Mouse (Mus musculus) neural tube, embryonic 12.5 days (tissue): ENCODE measurements at regions not wholly inside any gene's neighbourhood (a gene's known extent, or its start where the extent isn't known, plus 50 kb on each side); places are given as distances from the start of the nearest gene placed in this dataset.
"Not testable (repeated sequence)": the region's sequence is repeated elsewhere in the genome, so short reads cannot be mapped to it uniquely, and the experiment has no call there.

Experiments used
- ATAC-seq: fragments of 200-750 bp; cut with Nextera tagmentation; 2 replicates; pipeline ENCODE4 v1.8.0; 2017; ENCODE audit warnings: low read depth, mild to moderate bottlenecking, moderate TSS enrichment, moderate library complexity; ENCODE audit not compliant: low FRiP score
- H3K27ac ChIP-seq: fragments of 300-500 bp; sonication (generic); 2 replicates; pipeline ENCODE4 v1.5.1; 2016
- H3K27me3 ChIP-seq: fragments of 300-500 bp; sonication (generic); replicated peaks from 2 replicates; pipeline ENCODE4 v1.6.1; 2016; ENCODE audit warnings: mild to moderate bottlenecking
- H3K36me3 ChIP-seq: fragments of 300-500 bp; sonication (generic); 2 replicates; pipeline ENCODE4 v1.6.1; 2016; ENCODE audit warnings: mild to moderate bottlenecking
- H3K4me1 ChIP-seq: fragments of 300-500 bp; sonication (generic); 2 replicates; pipeline ENCODE4 v1.6.1; 2016
- H3K4me2 ChIP-seq: fragments of 300-500 bp; sonication (generic); replicated peaks from 2 replicates; pipeline ENCODE4 v1.6.1; 2016; ENCODE audit warnings: mild to moderate bottlenecking
- H3K4me3 ChIP-seq: fragments of 300-500 bp; sonication (generic); 2 replicates; pipeline ENCODE4 v1.5.1; 2016
- H3K9ac ChIP-seq: fragments of 300-500 bp; sonication (generic); 2 replicates; pipeline ENCODE4 v1.6.1; 2016; ENCODE audit warnings: mild to moderate bottlenecking
- H3K9me3 ChIP-seq: fragments of 300-500 bp; sonication (generic); 2 replicates; pipeline ENCODE4 v1.6.1; 2016; ENCODE audit warnings: mild to moderate bottlenecking
- WGBS: fragments of 180-500 bp; shearing (Covaris S2); methylation state at CpG from one replicate; pipeline ENCODE4 v1.1.7; 2016; 5-methylcytosine and 5-hydroxymethylcytosine counted together

GRCm38 (mm10) chr16:86855891-86856290, 498.1 kb upstream of the N6amt1 start:
- ATAC-seq, result no peak
- Histone ChIP-seq H3K4me3 (no peak overlapping the region), H3K9me3 (no peaks in the 10 kb centered on the region), H3K36me3 (no peaks in the 10 kb centered on the region), H3K27me3 (no peaks in the 10 kb centered on the region), H3K9ac (no peak overlapping the region), H3K27ac (no peak overlapping the region), H3K4me2 (no peak overlapping the region), H3K4me1 (no peaks in the 10 kb centered on the region)
- 55% methylated on average over 2 of the region's 2 CpGs for WGBS

- no peak overlapping the region for H3K27ac ChIP-seq
- no peaks in the 10 kb centered on the region for H3K36me3 ChIP-seq
- 50% methylated on average over 4 of the region's 4 CpGs for WGBS
- no peak overlapping the region for H3K4me3 ChIP-seq
- H3K4me2 ChIP-seq, result no peak overlapping the region
- ATAC-seq, result no peak
- no peaks in the 10 kb centered on the region for H3K9me3 ChIP-seq
- H3K4me1 ChIP-seq, result no peaks in the 10 kb centered on the region
- H3K9ac ChIP-seq, result no peak overlapping the region
- H3K27me3 ChIP-seq, result no peaks in the 10 kb centered on the region
Measured at GRCm38 (mm10) chr16:86855312-86855711, 498.7 kb upstream of the N6amt1 start.

DNA sequence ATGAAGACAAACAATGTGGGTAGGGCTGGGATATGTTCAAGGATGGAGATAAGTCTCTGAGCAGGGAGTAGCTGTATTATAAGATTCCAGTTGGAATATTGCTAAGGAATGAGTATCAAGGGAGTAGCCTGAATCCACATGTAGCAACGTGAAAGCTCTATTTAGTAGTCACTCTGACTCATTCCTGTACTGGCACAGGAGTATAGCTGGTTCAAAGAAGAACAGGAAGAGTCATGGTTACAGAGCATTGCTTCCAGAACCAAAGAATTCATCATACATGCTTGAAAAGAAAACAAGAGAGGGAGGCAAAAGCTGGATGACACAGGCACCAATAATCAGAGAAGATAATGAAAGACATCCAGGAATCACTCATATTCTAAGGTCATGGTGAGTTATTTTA, 500.6 kb upstream of the N6amt1 start:
- ATAC-seq, result no peak
- no peaks in the 10 kb centered on the region for H3K9me3 ChIP-seq
- WGBS, result 76% methylated on average over 1 of the region's 1 CpGs
- H3K27me3 ChIP-seq, result no peaks in the 10 kb centered on the region
- H3K9ac ChIP-seq, result no peak overlapping the region
- no peaks in the 10 kb centered on the region for H3K36me3 ChIP-seq
- H3K4me1 ChIP-seq, result no peaks in the 10 kb centered on the region
- H3K27ac ChIP-seq, result no peak overlapping the region
- no peak overlapping the region for H3K4me2 ChIP-seq
- no peak overlapping the region for H3K4me3 ChIP-seq

- Histone ChIP-seq H3K9ac (no peak overlapping the region), H3K4me2 (no peak overlapping the region), H3K4me3 (no peak overlapping the region), H3K36me3 (no peaks in the 10 kb centered on the region), H3K9me3 (no peaks in the 10 kb centered on the region), H3K27me3 (no peaks in the 10 kb centered on the region), H3K27ac (no peak overlapping the region), H3K4me1 (no peaks in the 10 kb centered on the region)
- no peak for ATAC-seq
- 55% methylated on average over 6 of the region's 6 CpGs for WGBS
Measured at GRCm38 (mm10) chr16:86838457-86839337, 515.3 kb upstream of the N6amt1 start.

- Histone ChIP-seq H3K9ac (no peak overlapping the region), H3K4me3 (no peak overlapping the region), H3K27ac (no peak overlapping the region), H3K4me2 (no peak overlapping the region), H3K27me3 (no peaks in the 10 kb centered on the region), H3K9me3 (no peaks in the 10 kb centered on the region), H3K36me3 (no peaks in the 10 kb centered on the region), H3K4me1 (no peaks in the 10 kb centered on the region)
- 75% methylated on average over 1 of the region's 1 CpGs for WGBS
- no peak for ATAC-seq
Measured at GRCm38 (mm10) chr16:86827645-86828044, 526.3 kb upstream of the N6amt1 start.

- H3K4me2 ChIP-seq, result no peak overlapping the region
- no peak overlapping the region for H3K27ac ChIP-seq
- no peaks in the 10 kb centered on the region for H3K9me3 ChIP-seq
- WGBS, result 83% methylated on average over 4 of the region's 4 CpGs
- no peaks in the 10 kb centered on the region for H3K27me3 ChIP-seq
- no peaks in the 10 kb centered on the region for H3K36me3 ChIP-seq
- H3K4me1 ChIP-seq, result no peaks in the 10 kb centered on the region
- no peak overlapping the region for H3K9ac ChIP-seq
- no peak overlapping the region for H3K4me3 ChIP-seq
- no peak for ATAC-seq
Measured at GRCm38 (mm10) chr16:86826641-86827040, 527.3 kb upstream of the N6amt1 start.

DNA sequence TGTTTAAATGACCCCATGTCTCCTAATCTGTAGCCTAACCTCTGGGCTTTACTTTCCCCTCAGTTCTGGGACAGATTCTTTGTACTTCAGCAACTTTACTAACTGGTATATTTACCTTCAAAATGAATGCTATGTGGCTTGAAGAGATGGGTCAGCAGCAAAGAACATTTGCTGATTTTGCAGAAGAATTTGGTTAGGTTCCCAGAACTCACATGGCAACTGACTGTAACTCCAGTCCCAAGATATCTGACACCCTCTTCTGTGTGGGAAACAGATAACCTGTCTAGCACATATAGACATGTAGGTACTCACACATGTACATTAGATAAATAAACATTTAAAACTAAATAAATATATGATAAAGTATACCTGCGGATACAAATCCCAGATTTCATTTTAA, 530.5 kb upstream of the N6amt1 start:
- no peak overlapping the region for H3K27ac ChIP-seq
- no peak overlapping the region for H3K9ac ChIP-seq
- 94% methylated on average over 1 of the region's 1 CpGs for WGBS
- no peak overlapping the region for H3K4me3 ChIP-seq
- no peak for ATAC-seq
- no peaks in the 10 kb centered on the region for H3K9me3 ChIP-seq
- H3K4me2 ChIP-seq, result no peak overlapping the region
- no peaks in the 10 kb centered on the region for H3K36me3 ChIP-seq
- H3K27me3 ChIP-seq, result no peaks in the 10 kb centered on the region
- H3K4me1 ChIP-seq, result no peaks in the 10 kb centered on the region

DNA sequence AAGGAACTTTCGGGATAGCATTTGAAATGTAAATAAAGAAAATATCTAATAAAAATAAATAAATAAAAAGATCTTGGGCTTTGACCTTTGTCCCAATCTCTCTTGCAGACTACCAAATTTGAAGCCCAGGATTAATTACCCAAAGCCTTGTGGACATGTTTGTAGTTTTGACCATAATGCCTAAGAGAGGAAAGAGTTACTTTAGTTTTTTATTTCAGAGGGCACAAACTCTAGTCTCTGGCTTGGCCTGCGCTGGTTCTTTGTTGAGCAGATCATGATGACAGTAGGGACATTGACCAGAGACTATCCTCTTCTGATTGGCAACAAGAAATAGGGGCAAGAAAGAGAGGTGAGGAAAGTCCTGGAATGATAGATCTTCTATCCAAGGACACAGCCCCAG, 532.4 kb upstream of the N6amt1 start:
- Histone ChIP-seq H3K27me3 (no peaks in the 10 kb centered on the region), H3K4me2 (no peak overlapping the region), H3K9me3 (no peaks in the 10 kb centered on the region), H3K27ac (no peak overlapping the region), H3K4me3 (no peak overlapping the region), H3K9ac (no peak overlapping the region), H3K4me1 (no peaks in the 10 kb centered on the region), H3K36me3 (no peaks in the 10 kb centered on the region)
- WGBS, result 95% methylated on average over 2 of the region's 2 CpGs
- no peak for ATAC-seq

DNA sequence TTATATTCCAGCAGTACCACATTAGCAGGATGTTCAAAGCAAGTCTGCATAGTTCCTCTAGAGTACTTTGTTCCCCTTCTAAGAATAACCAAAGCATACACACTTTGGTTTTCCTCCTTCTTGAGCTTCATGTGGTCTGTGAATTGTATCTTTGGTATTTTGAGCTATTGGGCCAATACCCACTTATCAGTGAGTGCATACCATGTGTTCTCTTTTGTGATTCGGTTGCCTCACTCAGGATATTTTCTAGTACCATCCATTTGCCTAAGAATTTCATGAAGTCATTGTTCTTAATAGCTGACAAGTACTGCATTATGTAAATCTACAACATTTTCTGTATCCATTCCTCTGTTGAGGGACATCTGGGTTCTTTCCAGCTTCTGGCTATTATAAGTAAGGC, 535.3 kb upstream of the N6amt1 start:
- H3K4me1 ChIP-seq, H3K9me3 ChIP-seq, H3K36me3 ChIP-seq, H3K4me2 ChIP-seq, H3K4me3 ChIP-seq, H3K9ac ChIP-seq, H3K27me3 ChIP-seq, H3K27ac ChIP-seq, ATAC-seq: not testable (repeated sequence)
- WGBS, result 71% methylated on average over 1 of the region's 1 CpGs

GRCm38 (mm10) chr16:86816763-86817593, 537.0 kb upstream of the N6amt1 start:
- no peak for ATAC-seq
- Histone ChIP-seq H3K27ac (no peak overlapping the region), H3K9ac (no peak overlapping the region), H3K4me1 (no peaks in the 10 kb centered on the region), H3K36me3 (no peaks in the 10 kb centered on the region), H3K4me2 (no peak overlapping the region), H3K4me3 (no peak overlapping the region), H3K9me3 (no peaks in the 10 kb centered on the region), H3K27me3 (no peaks in the 10 kb centered on the region)
- 71% methylated on average over 8 of the region's 8 CpGs for WGBS

DNA sequence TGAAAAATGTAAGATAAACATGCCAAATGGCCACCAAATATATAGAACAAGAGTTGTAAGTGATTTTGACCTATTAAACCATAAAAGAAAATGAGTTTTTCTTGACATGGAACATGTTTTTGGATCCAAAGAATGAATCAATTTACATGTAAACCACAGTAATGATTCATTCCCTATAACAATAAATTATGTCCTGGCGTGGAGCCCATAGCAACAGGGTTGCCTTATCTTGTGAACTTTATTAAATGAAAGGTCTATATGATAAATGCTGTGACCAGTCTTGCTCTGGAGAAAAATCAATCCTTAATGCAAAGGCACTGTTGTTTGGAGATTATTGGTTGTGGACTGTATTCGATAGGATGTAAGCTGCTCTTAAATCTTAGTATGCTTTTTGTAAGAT, 538.0 kb upstream of the N6amt1 start:
- no peak overlapping the region for H3K27ac ChIP-seq
- H3K9ac ChIP-seq, result no peak overlapping the region
- no peaks in the 10 kb centered on the region for H3K27me3 ChIP-seq
- ATAC-seq, result no peak
- no peaks in the 10 kb centered on the region for H3K36me3 ChIP-seq
- H3K4me1 ChIP-seq, result no peaks in the 10 kb centered on the region
- H3K4me3 ChIP-seq, result no peak overlapping the region
- no peaks in the 10 kb centered on the region for H3K9me3 ChIP-seq
- 86% methylated on average over 2 of the region's 2 CpGs for WGBS
- no peak overlapping the region for H3K4me2 ChIP-seq

DNA sequence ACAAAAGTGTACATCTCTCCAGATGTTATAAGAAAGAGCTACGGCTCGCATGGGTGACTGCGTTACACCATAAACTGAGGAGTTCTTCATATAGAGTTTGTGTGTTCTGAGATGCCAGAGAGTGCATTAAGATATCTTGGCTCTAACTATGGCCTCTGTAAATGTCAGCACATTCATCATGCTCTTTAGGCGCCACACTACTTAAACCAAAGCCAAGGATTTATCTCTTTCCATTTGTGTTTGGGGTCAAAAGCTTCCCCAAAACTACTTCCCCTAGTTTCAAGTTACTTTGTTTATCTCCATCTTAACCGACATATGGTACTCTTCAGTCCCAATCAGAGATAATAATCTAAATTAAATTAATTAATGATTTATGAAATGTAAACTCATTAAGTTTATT, 541.3 kb upstream of the N6amt1 start:
- Histone ChIP-seq H3K36me3 (no peaks in the 10 kb centered on the region), H3K4me2 (no peak overlapping the region), H3K27me3 (no peaks in the 10 kb centered on the region), H3K9ac (no peak overlapping the region), H3K4me1 (no peaks in the 10 kb centered on the region), H3K9me3 (no peaks in the 10 kb centered on the region), H3K4me3 (no peak overlapping the region), H3K27ac (no peak overlapping the region)
- WGBS, result 87% methylated on average over 5 of the region's 5 CpGs
- no peak for ATAC-seq
